Mouse (Mus musculus) cerebral cortex, adult 2 months (tissue): Measurements from ENCODE around the gene Iqcd.

Source experiments
- WGBS: fragments of 180-500 bp; shearing (Covaris S2); methylation state at CpG from one replicate; pipeline ENCODE4 v1.1.7; 2018; 5-methylcytosine and 5-hydroxymethylcytosine counted together

Iqcd gene

DNA sequence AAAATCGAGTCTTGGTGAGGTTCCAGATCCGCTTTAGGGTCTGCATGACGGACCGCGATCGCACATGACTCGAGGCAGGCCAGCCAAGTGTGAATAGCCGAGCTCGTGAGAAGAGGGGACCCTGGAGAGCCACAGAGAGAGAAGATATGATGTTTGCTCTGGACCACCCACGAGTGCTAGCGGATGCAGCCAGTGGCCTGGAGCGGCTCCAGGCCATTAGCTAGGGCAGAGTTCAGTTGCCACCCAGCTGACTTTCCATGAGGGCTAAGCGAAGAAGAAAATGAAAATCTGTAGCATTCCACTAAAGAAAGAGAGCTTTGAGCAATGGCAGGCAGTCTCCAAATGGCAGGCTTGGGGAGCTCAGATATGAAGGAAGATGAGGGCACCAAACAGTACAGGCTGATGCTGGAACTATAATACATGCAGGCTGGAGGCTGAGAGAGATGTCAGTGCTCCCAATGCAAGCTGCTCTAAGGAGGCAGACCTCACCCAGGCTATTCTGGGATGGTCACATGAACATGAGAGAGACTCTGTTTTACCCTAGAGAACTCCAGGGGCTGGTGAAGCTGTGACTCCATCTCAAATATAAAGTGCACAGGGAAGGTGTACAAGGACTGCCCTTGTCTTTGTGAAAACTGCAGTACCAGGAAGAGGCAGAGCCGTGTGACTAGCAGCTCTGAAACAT is 17.6 kb upstream of the Iqcd start:
- 66% methylated on average over 14 of the region's 14 CpGs for WGBS

DNA sequence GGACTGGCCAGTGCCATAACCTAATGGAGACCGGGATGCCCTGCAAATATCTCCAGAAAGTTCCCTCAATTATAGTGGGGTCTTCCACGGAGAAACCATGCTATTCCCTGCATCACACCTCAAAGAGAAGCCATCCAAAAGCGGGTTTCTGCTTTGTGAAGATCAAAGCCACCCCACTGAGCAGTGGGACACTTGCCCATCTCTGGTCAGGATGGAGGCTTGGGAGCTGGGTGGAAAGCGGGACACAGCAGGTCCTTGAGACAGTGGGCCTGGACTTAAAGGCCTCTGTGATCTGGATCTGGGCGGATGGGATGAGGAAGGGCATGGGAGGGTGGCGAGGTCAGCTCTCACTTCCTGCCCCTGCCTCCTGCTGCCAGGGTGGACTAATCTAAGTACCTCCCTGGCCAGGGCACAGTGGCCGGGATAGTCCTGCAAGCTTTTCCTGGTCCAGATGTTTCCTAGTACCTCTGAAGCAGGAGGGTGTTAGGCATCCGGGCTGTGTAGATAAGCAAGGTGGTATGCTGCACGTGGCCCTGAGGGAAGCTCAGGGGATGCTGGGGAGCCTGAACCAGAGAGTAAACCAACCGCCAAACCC is 14.2 kb upstream of the Iqcd start:
- 70% methylated on average over 10 of the region's 10 CpGs for WGBS

DNA sequence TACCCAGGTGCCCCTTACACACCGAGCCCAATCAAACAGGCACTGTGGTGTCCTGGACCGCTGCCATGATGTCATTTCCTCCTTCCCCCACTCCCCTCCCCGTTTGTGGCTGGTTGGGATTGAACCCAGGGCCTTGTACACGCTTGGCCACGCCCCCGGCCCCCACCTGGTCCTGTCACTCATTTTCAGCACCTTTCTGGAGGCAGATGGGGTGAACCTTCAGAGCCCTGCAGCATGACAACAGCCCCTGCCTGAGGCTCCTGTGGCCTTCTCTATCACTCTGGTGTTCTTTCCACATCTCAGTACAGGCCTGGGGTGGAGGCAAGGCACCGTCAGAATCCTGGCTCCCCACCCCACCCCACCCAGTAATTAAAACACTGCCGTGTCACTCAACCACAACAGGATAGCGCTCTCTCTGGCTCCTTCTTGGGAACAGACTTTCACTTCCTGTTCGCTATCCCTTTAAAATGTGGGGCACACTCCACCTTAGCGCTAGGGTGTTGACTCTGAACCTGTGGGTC is 12.0 kb upstream of the Iqcd start:
- WGBS = 72% methylated on average over 11 of the region's 11 CpGs

DNA sequence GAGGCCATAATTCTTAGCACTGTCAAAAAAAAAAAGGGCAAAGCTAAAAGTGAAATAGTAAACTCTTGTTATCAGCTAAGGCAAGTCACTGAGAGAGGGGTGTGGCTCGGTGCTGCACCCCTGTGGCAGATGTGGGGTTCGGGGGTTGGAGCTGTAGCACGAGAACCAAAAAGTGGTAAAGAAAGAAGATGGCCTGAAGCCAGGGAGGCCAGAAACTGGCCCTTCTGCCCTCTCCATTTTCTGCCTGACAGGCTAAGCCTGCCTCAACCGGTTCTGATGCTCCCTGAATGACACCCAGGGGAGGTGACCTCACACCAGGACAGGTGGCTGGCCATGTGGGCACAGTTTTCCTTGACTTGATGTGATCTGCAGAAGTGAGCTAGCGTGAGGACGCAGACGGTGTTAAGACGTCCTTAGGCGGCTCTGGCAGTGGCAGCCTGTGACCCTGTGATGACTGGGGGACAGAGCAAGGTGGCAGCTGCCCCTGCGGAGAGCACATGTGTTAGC is 10.8 kb upstream of the Iqcd start:
- 80% methylated on average over 10 of the region's 10 CpGs for WGBS

DNA sequence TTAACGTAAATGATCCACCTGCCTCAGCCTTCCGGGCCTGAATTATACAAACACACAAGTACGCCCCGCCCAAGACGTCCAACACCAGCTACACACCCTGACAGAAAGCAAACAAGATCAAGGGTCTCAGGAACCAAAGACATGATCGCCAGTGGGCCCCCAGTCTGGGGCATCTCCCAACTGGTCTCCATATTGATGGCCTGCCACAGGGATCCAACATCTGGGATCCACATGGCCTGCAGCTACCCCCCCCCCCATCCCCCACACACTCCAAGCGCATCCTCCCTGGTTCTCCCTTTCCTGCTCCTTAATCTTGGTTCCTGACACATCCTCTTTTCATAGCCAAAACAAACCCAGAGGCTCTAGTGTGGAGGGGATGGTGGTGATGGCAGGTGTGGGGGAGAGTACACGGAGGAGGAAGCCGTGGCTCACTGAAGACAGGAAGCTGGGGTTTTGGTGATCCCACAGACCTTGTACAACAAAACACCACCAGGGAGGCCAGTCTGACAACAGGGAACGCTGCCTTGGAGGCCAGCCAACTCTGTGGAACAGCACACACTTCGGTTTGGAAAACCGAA is 10.2 kb upstream of the Iqcd start:
- 48% methylated on average over 12 of the region's 12 CpGs for WGBS

DNA sequence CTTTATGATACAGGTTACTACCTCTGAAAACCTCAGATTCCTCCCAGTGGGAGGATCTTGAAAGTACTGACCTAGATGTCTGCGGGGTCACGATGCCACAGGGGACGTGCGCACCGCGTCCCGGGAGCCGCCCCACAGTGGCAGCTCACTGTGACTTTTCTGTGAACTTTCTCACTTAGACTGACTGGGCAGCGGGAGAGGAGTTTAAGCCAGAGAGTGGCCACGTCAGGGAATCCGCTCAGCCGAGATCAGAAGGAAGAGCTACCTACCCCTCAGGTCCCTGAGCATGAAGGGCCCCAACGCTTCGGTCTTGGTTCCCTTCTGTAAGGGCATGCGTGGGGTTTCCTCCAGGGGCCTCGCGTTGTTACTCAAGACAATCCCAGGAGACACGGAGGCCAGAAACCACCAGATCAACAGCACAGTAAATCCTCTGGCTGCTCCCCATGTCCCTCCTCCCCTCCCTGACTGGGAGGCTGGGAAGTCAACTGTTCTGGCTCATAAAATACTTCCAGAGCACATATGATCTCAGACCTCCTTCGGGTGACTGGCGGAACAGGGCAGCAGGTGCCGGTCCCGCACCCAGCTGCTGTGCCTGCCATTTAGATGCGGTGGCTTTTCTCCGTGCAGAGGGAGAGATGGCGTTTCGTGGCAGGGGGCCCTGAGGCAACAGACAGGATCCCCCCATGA is 9.5 kb upstream of the Iqcd start:
- WGBS = 71% methylated on average over 26 of the region's 26 CpGs

DNA sequence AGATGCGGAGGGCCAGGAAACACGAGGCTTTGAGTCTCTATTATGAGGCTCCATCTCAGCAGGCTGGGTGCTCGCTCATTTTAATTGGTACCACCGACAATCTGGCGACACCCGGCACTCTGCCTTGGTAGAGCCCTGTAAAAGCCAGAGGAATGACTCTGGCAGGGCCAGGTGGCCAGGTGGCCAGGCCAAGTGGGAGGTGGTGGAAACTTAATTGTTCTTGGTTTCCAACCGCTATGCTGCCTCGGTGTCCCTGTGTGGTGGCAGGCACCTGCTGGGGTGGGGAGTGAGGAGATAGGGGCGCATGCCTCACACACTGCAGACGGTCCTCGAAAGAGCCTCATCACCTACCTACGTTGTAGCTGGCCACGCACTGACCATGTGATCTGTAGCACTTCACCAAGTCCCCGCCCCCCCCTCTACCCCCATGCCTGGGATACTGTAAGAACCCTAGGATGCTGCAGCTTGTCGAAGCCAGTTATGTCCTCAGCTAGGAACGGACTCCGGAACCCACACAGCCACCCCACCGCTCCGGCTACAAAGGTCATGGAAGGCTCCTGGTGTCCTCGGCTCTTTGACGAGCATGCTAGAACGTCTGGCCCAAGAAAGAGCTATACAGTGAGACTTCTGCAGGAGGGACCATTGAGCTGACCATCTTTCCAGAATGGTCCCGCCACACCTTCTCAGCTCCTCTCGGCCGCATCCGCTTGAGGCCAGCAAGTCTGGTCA is 8.8 kb upstream of the Iqcd start:
- WGBS = 85% methylated on average over 26 of the region's 26 CpGs

DNA sequence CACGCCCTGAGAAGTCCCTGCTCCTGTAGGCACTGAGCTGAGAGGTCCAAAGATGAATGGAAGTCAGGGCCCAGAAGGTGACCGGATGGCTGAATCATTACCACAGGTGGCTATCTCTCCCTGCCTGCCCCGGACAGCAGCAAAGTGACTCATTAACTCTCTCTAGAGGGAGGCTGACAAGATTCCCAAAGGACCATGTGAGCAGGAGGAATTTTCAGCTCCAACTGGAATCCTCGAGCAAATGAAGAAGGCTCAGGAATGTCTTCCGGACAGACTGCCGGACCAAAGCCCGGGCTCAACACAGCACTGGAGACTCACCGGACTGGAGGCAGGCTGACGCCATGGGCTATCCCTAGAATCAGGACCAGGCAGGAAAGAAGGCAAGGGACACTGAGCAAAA is 6.8 kb upstream of the Iqcd start:
- 82% methylated on average over 9 of the region's 9 CpGs for WGBS

DNA sequence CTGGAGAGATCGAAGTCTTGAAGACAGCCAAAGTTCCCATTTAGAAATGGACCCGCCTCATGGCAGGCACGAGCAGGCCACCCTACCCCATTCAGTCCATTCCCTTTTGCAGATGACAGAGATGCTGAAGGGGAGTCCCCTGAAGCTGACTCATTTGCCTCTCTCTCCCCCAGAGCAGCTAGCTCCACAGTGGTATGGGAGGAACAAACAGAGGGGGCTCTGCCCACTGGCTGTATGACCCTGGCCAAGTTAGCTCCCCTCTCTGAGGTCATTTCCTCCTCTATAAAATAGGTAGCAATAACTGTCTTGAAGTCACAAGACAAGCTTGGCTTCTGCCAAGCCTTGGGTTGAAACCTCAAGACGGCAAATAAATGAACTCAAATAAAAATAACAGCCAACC is 5.3 kb upstream of the Iqcd start:
- 77% methylated on average over 4 of the region's 4 CpGs for WGBS

DNA sequence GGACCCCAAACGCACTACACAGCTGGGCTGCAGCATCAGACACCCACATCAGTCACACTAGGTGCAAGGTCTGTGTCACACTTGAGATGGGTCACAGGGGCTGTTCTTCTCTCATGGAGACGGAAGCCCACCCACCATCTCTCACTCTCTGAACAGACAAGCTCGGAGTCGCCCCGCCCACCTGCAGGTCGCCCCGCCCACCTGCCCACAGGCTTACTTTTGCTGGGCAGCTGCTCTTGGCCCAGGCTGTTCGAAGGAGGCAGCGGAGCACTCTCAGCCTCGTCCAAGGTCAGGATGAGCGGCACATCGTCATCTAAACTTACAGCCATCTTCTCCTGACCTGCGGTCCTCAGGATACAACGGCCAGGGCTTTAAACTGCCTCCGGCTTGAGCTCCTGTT is 3.8 kb upstream of the Iqcd start:
- 60% methylated on average over 15 of the region's 15 CpGs for WGBS

DNA sequence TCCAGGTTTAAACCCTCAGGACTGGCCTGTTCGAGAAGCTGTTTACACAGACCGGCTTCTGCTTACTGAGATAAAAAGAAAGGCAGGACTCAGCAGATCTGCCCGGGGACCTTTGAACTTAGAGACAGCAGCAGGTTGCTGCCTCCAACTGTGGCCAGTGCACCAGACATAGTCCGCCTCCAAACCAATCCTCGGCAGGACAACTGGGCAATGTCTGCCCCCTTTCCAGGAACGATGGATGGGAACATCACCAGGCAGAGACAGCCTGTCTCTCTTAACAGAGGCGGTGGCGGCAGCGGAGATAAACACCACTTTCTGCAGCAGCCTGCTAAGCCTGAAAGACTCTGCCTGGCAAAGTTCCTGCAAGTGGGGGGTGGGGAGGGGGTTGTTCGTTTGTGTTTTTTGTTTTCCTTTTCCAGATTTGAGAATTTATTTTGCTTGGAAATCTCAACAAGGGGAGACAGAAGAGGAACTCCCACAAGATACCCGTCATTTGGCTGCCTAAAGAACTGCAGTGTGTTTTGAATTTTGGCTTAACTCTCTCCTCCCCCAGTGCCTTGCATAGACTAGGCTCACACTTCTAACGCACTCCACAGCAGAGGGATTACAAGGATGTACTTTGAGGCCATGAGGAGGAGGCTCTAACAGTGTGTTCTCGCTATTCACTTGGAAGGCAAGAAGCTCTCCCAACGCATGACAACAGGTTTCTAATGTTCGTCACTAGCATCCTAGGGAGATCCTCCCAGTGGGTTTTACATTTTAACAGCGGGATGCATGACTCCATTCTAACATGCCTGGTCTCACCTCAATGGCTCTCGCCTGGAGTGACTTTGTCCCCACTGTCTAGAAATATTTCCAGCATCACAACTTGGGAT is 1.8 kb upstream of the Iqcd start:
- 8% methylated on average over 17 of the region's 17 CpGs for WGBS

DNA sequence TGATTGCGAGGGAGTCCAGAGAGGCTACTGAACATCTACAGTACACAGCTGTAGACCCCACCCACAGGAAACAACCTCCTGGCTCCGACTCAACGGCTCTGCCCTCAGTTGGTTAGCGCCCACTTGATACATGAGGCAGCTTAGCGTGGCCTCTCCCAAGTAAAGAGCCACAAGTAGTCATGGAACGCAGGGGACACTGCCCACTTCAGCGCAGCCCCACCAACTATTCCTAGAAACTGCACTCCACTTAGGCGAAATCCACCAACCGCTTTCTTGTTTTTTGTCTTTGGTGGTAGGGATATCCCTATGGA is 1.2 kb upstream of the Iqcd start:
- 9% methylated on average over 9 of the region's 9 CpGs for whole genome bisulfite sequencing

DNA sequence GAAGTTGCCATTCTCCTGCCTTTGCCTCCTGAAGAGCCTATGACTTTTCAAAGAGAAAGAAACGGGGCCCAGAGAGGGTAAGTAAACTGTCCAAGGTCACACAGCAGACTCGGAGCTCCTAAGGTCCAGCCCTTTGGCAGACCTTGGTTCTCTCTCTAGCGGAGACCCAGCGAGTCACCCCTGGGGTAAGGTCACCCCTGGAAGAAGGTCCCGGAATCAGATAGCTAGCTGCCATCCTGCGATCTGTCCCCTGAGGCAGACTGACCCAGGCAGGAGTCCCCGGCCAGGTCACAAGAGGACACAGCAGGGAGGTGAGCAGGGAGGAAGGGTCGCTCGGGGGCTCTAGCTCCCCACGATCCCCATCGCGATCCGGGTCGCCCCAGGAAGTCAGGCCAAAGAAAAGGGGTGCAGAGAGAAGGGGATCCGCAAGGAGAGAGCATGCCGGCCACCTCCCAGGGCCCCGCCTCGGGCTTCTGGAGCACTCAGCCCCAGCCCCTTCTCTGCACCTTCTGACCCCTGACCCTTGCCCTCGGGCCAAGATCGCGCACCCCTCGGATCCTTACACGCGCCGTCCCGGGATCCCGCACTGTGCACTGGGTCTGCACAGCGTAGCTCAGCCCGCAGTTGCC is 762 bp upstream of the Iqcd start:
- 1% methylated on average over 28 of the region's 29 CpGs for WGBS

DNA sequence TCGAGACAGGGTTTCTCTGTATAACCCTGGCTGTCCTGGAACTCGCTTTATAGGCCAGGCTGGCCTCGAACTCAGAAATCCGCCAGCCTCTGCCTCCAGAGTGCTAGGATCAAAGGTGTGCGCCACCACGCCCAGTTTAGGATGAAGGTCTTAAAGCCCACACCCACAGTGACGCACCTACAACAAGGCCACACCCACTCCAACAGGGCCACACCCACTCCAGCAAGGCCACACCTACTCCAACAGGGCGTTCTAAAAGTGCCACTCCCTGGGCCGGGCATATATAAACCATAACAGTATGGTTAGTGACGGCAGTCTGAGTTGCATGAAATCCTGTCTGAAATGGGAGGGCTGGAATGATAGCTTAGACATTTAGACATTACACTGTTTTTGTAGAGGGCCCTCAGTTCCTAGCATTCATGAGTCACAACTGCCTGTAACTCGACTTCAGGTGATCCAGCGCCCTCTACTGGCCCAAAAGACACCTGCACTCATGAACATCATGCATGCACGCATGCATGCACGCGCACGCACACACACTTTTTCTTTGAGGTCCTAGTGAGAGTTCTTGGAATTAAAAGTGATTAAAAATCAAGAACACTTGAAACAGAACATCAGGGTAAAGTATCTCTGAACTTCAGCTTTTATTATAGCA is 1.7 kb downstream of the Iqcd start:
- WGBS = 81% methylated on average over 16 of the region's 16 CpGs

DNA sequence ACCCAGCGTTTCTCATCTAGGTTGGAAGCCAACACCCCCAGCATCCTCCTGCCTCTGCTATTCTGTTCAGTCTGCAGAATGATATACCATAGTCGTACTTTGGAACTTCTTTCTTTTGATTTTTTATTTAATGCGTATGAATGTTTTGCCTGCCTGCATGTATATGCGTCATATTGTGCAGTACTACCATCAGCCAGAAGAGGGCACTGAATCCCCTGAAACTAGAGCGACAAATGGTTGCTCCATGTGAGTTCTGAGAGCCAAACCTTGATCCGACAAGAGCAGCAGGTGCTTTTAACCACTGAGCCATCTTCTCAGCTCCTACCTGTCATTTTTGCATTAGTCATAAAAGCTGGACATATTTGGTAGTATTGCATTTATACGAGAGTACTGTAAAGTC is 3.3 kb downstream of the Iqcd start:
- WGBS = 74% methylated on average over 7 of the region's 7 CpGs

DNA sequence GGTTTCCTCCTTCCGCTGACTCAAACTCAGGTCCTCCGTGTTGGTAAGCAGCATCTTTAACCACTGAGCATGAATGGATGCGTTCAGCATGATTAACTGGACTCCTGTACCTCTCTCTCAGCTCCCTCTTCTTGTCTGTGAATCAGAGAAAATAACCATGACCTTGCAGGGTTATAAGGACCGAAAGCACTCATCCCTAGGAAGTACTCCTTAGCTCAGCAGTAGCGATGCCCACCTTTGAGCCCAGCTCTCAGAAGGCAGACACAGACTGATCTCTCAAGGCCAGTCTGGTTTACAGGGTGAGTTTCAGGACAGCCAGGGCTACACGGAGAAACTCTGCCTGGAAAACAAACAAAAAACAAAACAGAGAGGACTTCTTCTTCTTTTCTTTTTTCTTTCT is 5.7 kb downstream of the Iqcd start:
- WGBS = 92% methylated on average over 6 of the region's 6 CpGs

DNA sequence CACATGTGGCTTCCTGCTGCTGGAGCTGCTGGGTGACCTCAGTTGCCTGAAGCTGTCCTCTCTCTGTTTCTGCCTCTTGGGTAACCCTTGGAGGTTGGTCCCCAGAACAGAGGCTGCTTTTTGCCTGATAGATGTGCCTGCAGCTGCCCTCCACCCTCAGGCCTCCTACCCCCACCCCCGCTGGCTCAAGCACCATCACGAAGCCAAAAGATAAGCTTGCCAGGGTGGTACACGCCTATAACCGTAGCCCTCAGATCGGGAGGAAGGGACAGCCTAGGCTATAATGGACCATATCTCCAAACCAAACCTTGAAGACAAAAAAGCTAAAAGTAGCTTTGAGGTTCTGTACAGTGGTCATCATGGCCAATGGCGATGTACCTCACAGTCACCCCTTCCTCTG is 10.8 kb downstream of the Iqcd start:
- WGBS = 93% methylated on average over 6 of the region's 6 CpGs

DNA sequence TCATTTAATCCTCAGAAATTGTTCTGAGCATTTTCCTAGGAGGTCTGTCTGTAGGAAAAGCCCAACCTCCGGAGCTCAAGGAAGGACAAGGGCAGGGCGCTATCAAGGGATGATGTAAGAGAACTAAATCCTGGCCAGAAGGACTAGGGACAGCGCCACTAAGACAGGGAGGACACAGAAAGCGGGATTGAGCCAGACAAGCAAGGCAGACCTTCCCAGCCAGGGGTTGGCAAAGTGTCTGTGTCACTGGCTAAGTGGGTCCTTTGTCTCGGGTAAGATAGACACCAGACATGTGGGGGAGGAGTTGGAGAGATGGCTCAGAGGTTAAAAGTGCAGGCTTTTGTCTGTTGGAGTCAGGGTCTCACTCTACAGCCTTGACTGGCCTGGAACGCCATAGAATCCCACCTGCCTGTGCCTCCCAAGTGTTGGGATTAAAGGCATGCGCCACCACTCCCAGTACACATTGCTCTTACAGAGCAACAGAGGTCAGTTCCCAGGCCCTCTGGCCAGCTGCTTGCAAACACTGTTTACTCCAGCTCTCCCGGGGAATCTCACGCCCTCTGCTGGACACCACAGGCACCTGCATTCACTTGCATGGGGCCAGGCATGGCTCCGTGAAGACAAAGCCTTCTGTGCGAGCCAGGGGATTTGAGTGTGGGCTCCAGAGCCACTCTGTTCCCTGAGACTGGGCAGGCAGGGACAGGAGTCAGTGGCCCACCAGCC is 12.3 kb downstream of the Iqcd start:
- WGBS = 61% methylated on average over 11 of the region's 11 CpGs

DNA sequence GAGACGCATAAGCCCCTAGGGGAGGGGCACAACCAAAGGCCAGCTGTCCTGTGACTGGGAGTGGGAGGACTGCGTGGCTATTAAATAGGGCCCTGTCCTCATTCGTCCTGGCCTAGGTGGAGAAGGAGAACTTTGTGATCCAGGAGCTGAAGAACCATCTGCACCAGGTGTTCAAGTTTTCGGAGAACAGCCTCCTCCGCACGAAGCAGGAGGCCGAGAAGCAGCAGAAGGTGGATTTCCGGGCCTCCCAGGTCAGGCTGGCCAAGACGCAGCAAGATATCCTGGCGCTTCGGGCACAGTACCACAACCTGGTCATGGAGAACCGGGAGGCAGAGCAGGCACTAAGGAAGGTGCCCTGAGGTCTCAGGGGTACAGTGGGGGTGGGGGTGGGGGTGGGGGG is 13.4 kb downstream of the Iqcd start:
- 94% methylated on average over 12 of the region's 12 CpGs for WGBS
